Mouse (Mus musculus) E14TG2a.4 (cell line): ENCODE measurements around the gene Klk15.
"Not testable (repeated sequence)": the region's sequence is repeated elsewhere in the genome, so short reads cannot be mapped to it uniquely, and the experiment has no call there.

ENCODE experiments used
- H3K27me3 ChIP-seq: 2 replicates; pipeline ENCODE4 v1.6.1; 2014; ENCODE audit warnings: low read length, control low read depth; ENCODE audit not compliant: insufficient read depth
- H3K36me3 ChIP-seq: 2 replicates; pipeline ENCODE4 v1.6.1; 2014; ENCODE audit warnings: low read length, control low read depth; ENCODE audit not compliant: insufficient read depth
- H3K4me1 ChIP-seq: replicated peaks from 2 replicates; pipeline ENCODE4 v1.6.1; 2014; ENCODE audit warnings: low read depth, low read length, control low read depth
- H3K4me3 ChIP-seq: replicated peaks from 2 replicates; pipeline ENCODE4 v1.5.1; 2014; ENCODE audit warnings: mild to moderate bottlenecking, low read length
- H3K9me3 ChIP-seq: 2 replicates; pipeline ENCODE4 v1.6.1; 2014; ENCODE audit warnings: low read length, control low read depth
- CTCF ChIP-seq: conservative IDR thresholded peaks from 2 replicates; pipeline ENCODE4 v1.5.1; 2014; ENCODE audit warnings: low read length
- NANOG ChIP-seq: IDR thresholded peaks from 2 replicates; pipeline ENCODE4 v1.6.1; 2014; ENCODE audit warnings: borderline replicate concordance, low read length, mixed read lengths
- POU5F1 ChIP-seq: IDR thresholded peaks from 2 replicates; pipeline ENCODE4 v1.6.1; 2014; ENCODE audit warnings: low read length, borderline replicate concordance

The Klk15 gene

DNA sequence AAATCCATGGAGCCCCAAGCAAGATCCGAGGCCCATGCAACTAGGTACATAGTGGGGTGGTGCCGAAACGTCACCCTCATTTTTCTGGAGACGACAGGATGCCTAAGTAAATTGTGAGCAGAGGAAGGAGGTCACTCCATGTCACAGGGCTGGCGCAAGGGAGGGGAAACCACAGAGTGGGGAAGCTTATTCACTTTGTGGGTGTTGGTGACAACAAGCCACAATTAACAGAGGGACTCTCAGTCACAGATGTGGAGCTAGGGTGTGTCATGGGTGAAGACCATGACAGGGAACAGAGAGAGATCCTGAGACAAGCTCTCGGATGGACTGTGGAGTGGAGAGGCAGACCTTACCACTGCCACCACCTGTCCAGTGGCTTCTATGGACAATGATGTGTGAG is 12.5 kb upstream of the Klk15 start:
- 0 out of 2 replicates have a peak, but pooled peaks cover 16% of the 10 kb centered on the region for H3K27me3 ChIP-seq
- no peak overlapping the region for H3K4me3 ChIP-seq
- TF ChIP-seq POU5F1: no peak
- TF ChIP-seq CTCF: no peak
- no peak for TF ChIP-seq NANOG
- no peaks in the 10 kb centered on the region for H3K9me3 ChIP-seq
- H3K36me3 ChIP-seq: no peaks in the 10 kb centered on the region
- peaks cover 6% of the 10 kb centered on the region for H3K4me1 ChIP-seq

GRCm38 (mm10) chr7:43921941-43922340 is 11.6 kb upstream of the Klk15 start:
- Histone ChIP-seq H3K9me3 (no peaks in the 10 kb centered on the region), H3K4me1 (peaks cover 6% of the 10 kb centered on the region), H3K27me3 (0 out of 2 replicates have a peak, but pooled peaks cover 16% of the 10 kb centered on the region), H3K4me3 (no peak overlapping the region), H3K36me3 (no peaks in the 10 kb centered on the region)
- TF ChIP-seq POU5F1 (no peak), NANOG (no peak), CTCF (no peak)

GRCm38 (mm10) chr7:43925985-43926384 is 7.6 kb upstream of the Klk15 start:
- H3K4me3 ChIP-seq: no peak overlapping the region
- no peaks in the 10 kb centered on the region for H3K4me1 ChIP-seq
- H3K27me3 ChIP-seq: 0 out of 2 replicates have a peak, but pooled peaks cover 9% of the 10 kb centered on the region
- TF ChIP-seq POU5F1 (no peak), CTCF (peak; percentile 21; the same call in 1 of the 2 replicates)
- H3K36me3 ChIP-seq: no peaks in the 10 kb centered on the region
- no peaks in the 10 kb centered on the region for H3K9me3 ChIP-seq

GRCm38 (mm10) chr7:43928521-43928920 is 5.0 kb upstream of the Klk15 start:
- TF ChIP-seq POU5F1 (no peak), CTCF (peak; percentile 41), NANOG (no peak)
- H3K27me3 ChIP-seq: 0 out of 2 replicates have a peak, but pooled peaks cover 2% of the 10 kb centered on the region

GRCm38 (mm10) chr7:43932337-43932736 is 1.2 kb upstream of the Klk15 start:
- Histone ChIP-seq H3K4me1 (no peaks in the 10 kb centered on the region), H3K9me3 (0 out of 2 replicates have a peak, but pooled peaks cover 3% of the 10 kb centered on the region), H3K27me3 (0 out of 2 replicates have a peak, but pooled peaks cover 2% of the 10 kb centered on the region), H3K36me3 (no peaks in the 10 kb centered on the region), H3K4me3 (no peak overlapping the region)
- TF ChIP-seq POU5F1 (no peak), CTCF (no peak), NANOG (no peak)

More at GRCm38 (mm10) chr7:43928521-43928920, 5.0 kb upstream of the Klk15 start:
- no peaks in the 10 kb centered on the region for H3K36me3 ChIP-seq
- no peaks in the 10 kb centered on the region for H3K4me1 ChIP-seq
- H3K9me3 ChIP-seq: 0 out of 2 replicates have a peak, but pooled peaks cover 3% of the 10 kb centered on the region
- H3K4me3 ChIP-seq: no peak overlapping the region

DNA sequence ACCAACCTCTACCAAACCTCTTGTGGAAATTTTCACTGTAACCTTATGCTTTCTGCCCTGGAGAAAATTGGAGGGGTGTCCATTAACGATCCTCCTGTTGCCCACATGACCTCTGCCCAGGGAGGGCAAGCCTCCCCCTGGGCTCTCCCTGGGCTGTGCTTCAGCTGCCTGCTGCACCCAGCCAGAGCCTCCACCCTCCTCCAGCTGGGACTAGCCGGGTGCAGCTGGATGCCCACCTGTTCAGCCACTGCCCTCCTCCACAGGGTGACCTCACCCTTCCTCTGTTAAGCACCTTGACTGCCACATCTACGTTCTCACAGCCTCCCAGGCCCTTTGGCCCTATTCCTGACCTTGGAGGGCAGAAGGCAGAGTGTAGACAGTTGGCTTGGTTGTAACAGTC is 1.2 kb downstream of the Klk15 start:
- no peak overlapping the region for H3K4me3 ChIP-seq
- no peaks in the 10 kb centered on the region for H3K4me1 ChIP-seq
- H3K27me3 ChIP-seq: 0 out of 2 replicates have a peak, but pooled peaks cover 3% of the 10 kb centered on the region
- H3K9me3 ChIP-seq: peaks cover 12% of the 10 kb centered on the region
- TF ChIP-seq CTCF (no peak), NANOG (no peak)
- no peaks in the 10 kb centered on the region for H3K36me3 ChIP-seq

DNA sequence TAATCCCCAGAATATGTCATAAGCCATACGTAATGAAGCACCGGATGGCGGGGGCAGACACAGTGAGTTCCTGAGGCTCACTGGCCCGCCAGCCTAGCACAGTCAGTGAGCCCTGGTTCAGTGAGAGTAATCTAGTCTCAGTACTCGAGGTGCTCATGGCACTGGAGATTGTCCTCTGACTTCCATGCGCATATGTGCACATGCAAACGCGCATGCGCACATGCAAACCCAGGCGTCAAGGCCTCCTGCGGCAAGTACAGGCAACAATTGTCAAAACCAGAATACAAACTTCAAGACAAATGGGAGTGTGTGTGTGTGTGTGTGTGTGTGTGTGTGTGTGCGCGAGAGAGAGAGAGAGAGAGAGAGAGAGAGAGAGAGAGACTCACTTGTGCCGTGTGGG is 3.0 kb downstream of the Klk15 start:
- Histone ChIP-seq H3K9me3 (peaks cover 14% of the 10 kb centered on the region), H3K4me1 (no peaks in the 10 kb centered on the region), H3K27me3 (0 out of 2 replicates have a peak, but pooled peaks cover 3% of the 10 kb centered on the region), H3K4me3 (no peak overlapping the region), H3K36me3 (no peaks in the 10 kb centered on the region)
- TF ChIP-seq CTCF: no peak
- TF ChIP-seq NANOG: no peak
- no peak for TF ChIP-seq POU5F1

GRCm38 (mm10) chr7:43942293-43942692 is 8.8 kb downstream of the Klk15 start:
- not testable (repeated sequence) for H3K36me3 ChIP-seq, H3K4me1 ChIP-seq, H3K27me3 ChIP-seq, H3K4me3 ChIP-seq
- peaks cover 58% of the 10 kb centered on the region for H3K9me3 ChIP-seq

DNA sequence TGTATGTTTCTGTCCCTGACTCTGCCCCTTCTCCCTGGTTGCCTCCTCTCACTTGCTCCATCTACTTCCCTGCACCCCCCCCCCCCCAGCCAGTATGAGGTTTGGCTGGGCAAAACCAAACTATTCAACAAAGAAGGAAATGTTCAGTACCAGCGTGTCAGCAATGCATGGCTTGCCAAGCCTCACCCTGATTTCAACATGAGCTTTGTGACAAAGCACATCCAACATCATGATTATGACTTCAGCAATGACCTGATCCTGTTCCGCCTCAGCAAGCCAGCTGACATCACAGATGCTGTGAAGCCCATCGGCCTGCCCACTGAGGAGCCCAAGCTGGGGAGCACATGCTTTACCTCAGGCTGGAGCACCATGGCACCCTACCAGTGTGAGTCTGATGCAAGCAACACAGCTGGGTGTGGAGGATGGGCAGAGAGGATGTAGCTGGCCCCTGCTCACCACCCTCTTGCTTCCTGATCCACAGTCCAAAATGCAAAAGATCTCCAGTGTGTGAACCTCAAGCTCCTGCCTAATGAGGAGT is 11.3 kb downstream of the Klk15 start:
- H3K9me3 ChIP-seq: peaks cover 62% of the 10 kb centered on the region
- no peaks in the 10 kb centered on the region for H3K4me1 ChIP-seq
- no peak overlapping the region for H3K4me3 ChIP-seq
- no peaks in the 10 kb centered on the region for H3K27me3 ChIP-seq
- no peaks in the 10 kb centered on the region for H3K36me3 ChIP-seq
- TF ChIP-seq POU5F1: no peak
- TF ChIP-seq CTCF: no peak
- no peak for TF ChIP-seq NANOG
